Mouse (Mus musculus): ENCODE results near the gene Lce1j. TPM values are rescaled to one million over a fixed set of nuclear protein-coding genes. Genes with fewer than 3 reads are reported as not detected.
"Not testable (repeated sequence)": the region's sequence is repeated elsewhere in the genome, so short reads cannot be mapped to it uniquely, and the experiment has no call there.

The Lce1j gene
- 175 and 184 TPM in 2 replicates for polyA plus RNA-seq (2015; fragmentation: Nextera tagmentation; extraction: Ambion mirVana)

- no peaks in the 10 kb centered on the region for H3K27me3 ChIP-seq (ENCODE audit: control insufficient read depth, insufficient read depth, low read length)
- H3K4me3 ChIP-seq (ENCODE audit: low read depth, low read length) = no peak within 1 kb of the TSS
- TF ChIP-seq CTCF (IDR thresholded peaks at IDR 0.05; ENCODE audit: low read depth) (no peak), EP300 (optimal IDR thresholded peaks at IDR 0.05) (no peak)
- 82% methylated on average over 1 of the region's 1 CpGs for WGBS
- H3K9ac ChIP-seq (ENCODE audit: low read length) = no peak within 1 kb of the TSS
- no peaks in the 10 kb centered on the region for H3K9me3 ChIP-seq (ENCODE audit: control insufficient read depth, low read length)
- H3K27ac ChIP-seq (replicated peaks) = no peak within 1 kb of the TSS
- DNase-seq (ENCODE audit: low spot score) (no peak), ATAC-seq (ENCODE audit: low FRiP score, low TSS enrichment) (no peak)
- H3K4me1 ChIP-seq (replicated peaks; ENCODE audit: control insufficient read depth, insufficient read depth) = no peaks in the 10 kb centered on the region
- no peak within 1 kb of the TSS for H3K4me2 ChIP-seq (replicated peaks; ENCODE audit: low read depth)
- H3K36me3 ChIP-seq (ENCODE audit: control insufficient read depth, insufficient read depth, low read length) = no peaks in the 10 kb centered on the region
Observed at GRCm38 (mm10) chr3:92790414-92790813, at the start of gene Lce1j. Lce1j (minus strand) TSS chr3:92790514.

GRCm38 (mm10) chr3:92827108-92827507, 36.8 kb upstream of the Lce1j start, which contains the start of gene Kprp:
Kprp (minus strand) TSS chr3:92827247.
- Histone ChIP-seq H3K9me3 (ENCODE audit: control insufficient read depth, low read length) (no peaks in the 10 kb centered on the region), H3K36me3 (ENCODE audit: control insufficient read depth, insufficient read depth, low read length) (no peaks in the 10 kb centered on the region), H3K4me2 (replicated peaks; ENCODE audit: low read depth) (no peak within 1 kb of the TSS), H3K4me3 (ENCODE audit: low read depth, low read length) (no peak within 1 kb of the TSS), H3K27ac (replicated peaks) (no peak within 1 kb of the TSS), H3K27me3 (ENCODE audit: control insufficient read depth, insufficient read depth, low read length) (no peaks in the 10 kb centered on the region), H3K4me1 (replicated peaks; ENCODE audit: control insufficient read depth, insufficient read depth) (no peaks in the 10 kb centered on the region), H3K9ac (ENCODE audit: low read length) (no peak within 1 kb of the TSS)
- WGBS = 8% methylated on average over 1 of the region's 1 CpGs
- TF ChIP-seq CTCF (IDR thresholded peaks at IDR 0.05; ENCODE audit: low read depth) (no peak), EP300 (optimal IDR thresholded peaks at IDR 0.05) (no peak)
- ATAC-seq (ENCODE audit: low FRiP score, low TSS enrichment) (no peak), DNase-seq (ENCODE audit: low spot score) (no peak)

- no peak for DNase-seq (ENCODE audit: low spot score)
Observed at GRCm38 (mm10) chr3:92825808-92826207, 35.5 kb upstream of the Lce1j start.

GRCm38 (mm10) chr3:92816036-92816435, 25.7 kb upstream of the Lce1j start:
- not testable (repeated sequence) for DNase-seq (ENCODE audit: low spot score); H3K4me3 ChIP-seq (ENCODE audit: low read depth, low read length); H3K36me3 ChIP-seq (ENCODE audit: control insufficient read depth, insufficient read depth, low read length); H3K4me2 ChIP-seq (replicated peaks; ENCODE audit: low read depth); H3K4me1 ChIP-seq (replicated peaks; ENCODE audit: control insufficient read depth, insufficient read depth); H3K27ac ChIP-seq (replicated peaks); H3K27me3 ChIP-seq (ENCODE audit: control insufficient read depth, insufficient read depth, low read length); H3K9ac ChIP-seq (ENCODE audit: low read length); H3K9me3 ChIP-seq (ENCODE audit: control insufficient read depth, low read length); ATAC-seq (ENCODE audit: low FRiP score, low TSS enrichment)
- 90% methylated on average over 2 of the region's 2 CpGs for WGBS

More at GRCm38 (mm10) chr3:92825808-92826207, 35.5 kb upstream of the Lce1j start:
- WGBS = 22% methylated on average over 1 of the region's 1 CpGs
- H3K4me3 ChIP-seq (ENCODE audit: low read depth, low read length) = no peak overlapping the region
- H3K4me2 ChIP-seq (replicated peaks; ENCODE audit: low read depth) = no peak overlapping the region
- H3K36me3 ChIP-seq (ENCODE audit: control insufficient read depth, insufficient read depth, low read length) = no peaks in the 10 kb centered on the region
- TF ChIP-seq EP300 (optimal IDR thresholded peaks at IDR 0.05) = no peak
- peak; percentile 62 for TF ChIP-seq CTCF (IDR thresholded peaks at IDR 0.05; ENCODE audit: low read depth)
- H3K9me3 ChIP-seq (ENCODE audit: control insufficient read depth, low read length) = no peaks in the 10 kb centered on the region
- ATAC-seq (ENCODE audit: low FRiP score, low TSS enrichment) = no peak
- no peak overlapping the region for H3K27ac ChIP-seq (replicated peaks)
- no peaks in the 10 kb centered on the region for H3K27me3 ChIP-seq (ENCODE audit: control insufficient read depth, insufficient read depth, low read length)
- H3K9ac ChIP-seq (ENCODE audit: low read length) = no peak overlapping the region
- no peaks in the 10 kb centered on the region for H3K4me1 ChIP-seq (replicated peaks; ENCODE audit: control insufficient read depth, insufficient read depth)

GRCm38 (mm10) chr3:92815581-92815980, 25.3 kb upstream of the Lce1j start:
- Histone ChIP-seq H3K9ac (ENCODE audit: low read length) (no peak overlapping the region), H3K4me3 (ENCODE audit: low read depth, low read length) (no peak overlapping the region), H3K27ac (replicated peaks) (no peak overlapping the region), H3K9me3 (ENCODE audit: control insufficient read depth, low read length) (no peaks in the 10 kb centered on the region), H3K4me1 (replicated peaks; ENCODE audit: control insufficient read depth, insufficient read depth) (no peaks in the 10 kb centered on the region), H3K4me2 (replicated peaks; ENCODE audit: low read depth) (no peak overlapping the region), H3K27me3 (ENCODE audit: control insufficient read depth, insufficient read depth, low read length) (no peaks in the 10 kb centered on the region), H3K36me3 (ENCODE audit: control insufficient read depth, insufficient read depth, low read length) (no peaks in the 10 kb centered on the region)
- no peak for TF ChIP-seq EP300 (optimal IDR thresholded peaks at IDR 0.05)
- TF ChIP-seq CTCF (IDR thresholded peaks at IDR 0.05; ENCODE audit: low read depth) = no peak
- WGBS = 96% methylated on average over 3 of the region's 3 CpGs
- ATAC-seq (ENCODE audit: low FRiP score, low TSS enrichment) = no peak
- no peak for DNase-seq (ENCODE audit: low spot score)

- H3K4me3 ChIP-seq (ENCODE audit: low read depth, low read length) = no peak within 1 kb of the TSS
- H3K27me3 ChIP-seq (ENCODE audit: control insufficient read depth, insufficient read depth, low read length) = no peaks in the 10 kb centered on the region
- no peaks in the 10 kb centered on the region for H3K4me1 ChIP-seq (replicated peaks; ENCODE audit: control insufficient read depth, insufficient read depth)
- no peak within 1 kb of the TSS for H3K9ac ChIP-seq (ENCODE audit: low read length)
- ATAC-seq (ENCODE audit: low FRiP score, low TSS enrichment) (no peak), DNase-seq (ENCODE audit: low spot score) (no peak)
- no peaks in the 10 kb centered on the region for H3K9me3 ChIP-seq (ENCODE audit: control insufficient read depth, low read length)
- H3K27ac ChIP-seq (replicated peaks) = no peak within 1 kb of the TSS
- no peak within 1 kb of the TSS for H3K4me2 ChIP-seq (replicated peaks; ENCODE audit: low read depth)
- TF ChIP-seq EP300 (optimal IDR thresholded peaks at IDR 0.05) (no peak), CTCF (IDR thresholded peaks at IDR 0.05; ENCODE audit: low read depth) (no peak)
- no peaks in the 10 kb centered on the region for H3K36me3 ChIP-seq (ENCODE audit: control insufficient read depth, insufficient read depth, low read length)
Observed at GRCm38 (mm10) chr3:92807791-92808190, 17.5 kb upstream of the Lce1j start, which contains the start of gene Lce1k. Lce1k (minus strand) TSS chr3:92807891.

Data from stomach, postnatal 0 days (tissue).